Mouse (Mus musculus): ENCODE data around the gene Ebf1.

Ebf1 gene

GRCm38 (mm10) chr11:44741042-44741491 is 124.0 kb downstream of the Ebf1 start:
- no peak for DNase-seq

DNA sequence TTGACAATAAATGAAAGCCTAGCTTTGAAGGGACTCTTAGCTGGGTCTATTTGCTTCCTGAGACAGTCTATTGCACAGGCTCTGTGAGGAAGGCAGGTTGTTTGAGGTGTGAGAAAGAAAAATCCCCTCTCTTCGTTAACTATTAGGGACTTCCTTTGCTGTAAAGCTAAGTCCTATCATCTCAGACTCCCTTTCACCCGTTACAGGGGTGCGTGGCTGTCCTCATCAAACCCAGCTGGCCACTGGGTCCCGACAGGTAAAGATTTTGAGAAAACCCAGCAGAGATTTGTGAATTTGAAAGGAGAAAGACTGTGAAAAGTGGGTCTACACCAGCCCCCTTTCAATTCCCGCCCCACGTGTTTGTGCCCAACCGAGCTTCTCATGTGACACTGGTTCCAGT is 127.3 kb downstream of the Ebf1 start:
- no peak for DNase-seq

- DNase-seq = no peak
These were observed 128.8 kb downstream of the Ebf1 start for GRCm38 (mm10) chr11:44745946-44746345.

GRCm38 (mm10) chr11:44746731-44747130 is 129.6 kb downstream of the Ebf1 start:
- no peak for DNase-seq

DNA sequence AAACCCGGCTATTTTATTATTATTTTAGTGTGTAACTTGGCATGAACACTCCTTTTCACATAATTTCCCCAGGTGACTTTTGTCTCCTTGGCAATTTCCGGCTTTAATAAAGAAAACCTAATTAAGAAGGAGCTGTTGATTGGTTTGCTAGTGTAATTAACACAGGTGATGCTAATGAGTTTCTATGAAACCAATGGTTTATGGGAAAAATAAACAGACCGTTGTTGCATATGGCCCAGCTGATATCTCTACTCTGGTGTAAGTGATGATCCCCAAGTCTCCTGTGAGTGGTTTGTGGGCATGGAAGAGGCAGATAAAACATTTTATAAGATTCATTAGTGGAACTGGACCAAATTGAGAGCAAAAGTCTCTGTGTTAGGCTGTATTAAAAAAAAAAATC is 132.2 kb downstream of the Ebf1 start:
- no peak for DNase-seq

DNA sequence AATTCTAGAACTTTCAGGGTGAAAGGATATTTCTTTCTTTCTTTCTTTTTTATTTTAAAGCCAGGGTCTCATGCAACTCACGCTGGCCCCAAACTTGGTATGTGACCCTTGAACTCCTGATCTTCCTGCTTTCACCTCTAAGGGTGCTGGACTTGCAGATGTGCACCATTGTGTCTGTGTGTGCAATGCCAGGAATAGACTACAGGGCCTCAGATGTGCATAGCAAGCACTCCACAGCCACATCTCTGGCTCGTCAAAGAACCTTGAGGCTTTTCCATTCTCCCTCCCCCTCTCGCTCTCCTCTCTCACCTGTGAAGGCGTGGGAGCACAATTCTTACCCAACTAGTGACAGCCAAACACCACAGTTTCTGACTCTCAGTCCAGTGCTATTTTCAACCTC is 137.2 kb downstream of the Ebf1 start:
- DNase-seq = no peak

GRCm38 (mm10) chr11:44756321-44756720 is 139.2 kb downstream of the Ebf1 start:
- no peak for DNase-seq

DNA sequence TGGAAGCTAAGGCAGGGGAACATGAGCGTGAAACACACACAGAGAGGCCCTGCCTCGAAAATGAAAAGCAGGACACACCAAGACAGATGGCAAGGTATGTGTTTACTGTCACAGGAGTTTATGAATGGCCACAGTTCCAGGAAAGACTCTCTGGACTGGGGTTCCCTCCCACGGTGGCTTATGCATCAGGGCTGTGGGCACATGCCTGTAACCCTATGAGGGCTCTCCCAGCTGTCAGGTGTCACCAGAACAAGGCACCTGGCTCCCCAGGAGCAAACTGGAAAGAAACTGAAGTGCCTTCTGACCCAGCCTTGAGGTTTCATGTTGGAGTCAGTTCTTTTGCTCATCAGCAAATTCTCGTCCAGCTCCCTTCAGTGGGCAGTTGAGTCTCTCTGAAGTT is 141.7 kb downstream of the Ebf1 start:
- DNase-seq = no peak

GRCm38 (mm10) chr11:44761128-44761996 is 144.2 kb downstream of the Ebf1 start:
- DNase-seq = no peak

DNA sequence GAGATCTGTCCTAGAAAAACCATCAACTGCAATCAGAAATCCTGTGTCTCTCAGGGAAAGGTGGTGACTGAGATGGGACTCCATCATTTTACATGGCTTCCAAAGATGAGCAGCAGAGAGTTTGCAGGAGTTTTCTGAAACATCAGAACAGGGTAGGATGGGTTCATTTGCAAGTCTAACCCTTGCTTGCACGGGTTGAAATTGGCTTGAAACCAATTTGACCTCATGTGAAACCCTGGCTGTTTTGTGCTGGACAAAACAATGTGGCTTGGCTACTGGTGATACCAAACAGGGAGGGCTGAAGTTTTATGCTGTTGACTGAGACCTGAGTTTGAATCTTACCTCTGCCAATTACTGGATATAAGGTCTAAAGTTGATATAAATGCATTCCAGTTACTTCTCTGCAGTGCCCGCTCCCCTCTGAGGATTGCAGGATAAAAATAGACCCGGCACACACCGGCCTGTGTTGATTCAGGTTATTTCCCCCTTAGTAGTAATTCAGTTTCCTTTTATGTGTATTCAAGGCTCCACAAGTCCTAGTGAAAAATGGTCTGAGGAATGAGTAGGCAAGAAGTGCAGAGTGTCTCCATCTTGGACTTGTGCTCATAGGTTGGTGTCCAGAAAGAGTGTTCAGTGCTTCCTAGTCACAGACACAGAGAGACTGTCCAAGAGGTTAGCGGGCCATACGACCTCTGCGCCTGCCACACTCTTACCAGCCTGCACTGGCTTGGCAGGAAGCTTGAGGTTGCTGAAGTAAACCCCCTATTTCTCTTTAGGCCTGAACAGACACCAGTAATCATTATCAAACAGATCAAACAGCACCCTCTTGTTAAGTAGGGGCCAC is 147.1 kb downstream of the Ebf1 start:
- no peak for DNase-seq

- no peak for DNase-seq
These were observed 147.9 kb downstream of the Ebf1 start for GRCm38 (mm10) chr11:44764988-44765387.

- no peak for DNase-seq
These were observed 149.1 kb downstream of the Ebf1 start for GRCm38 (mm10) chr11:44766246-44766645.

GRCm38 (mm10) chr11:44767322-44767721 is 150.2 kb downstream of the Ebf1 start:
- DNase-seq = no peak

GRCm38 (mm10) chr11:44768346-44768745 is 151.2 kb downstream of the Ebf1 start:
- DNase-seq = no peak

DNA sequence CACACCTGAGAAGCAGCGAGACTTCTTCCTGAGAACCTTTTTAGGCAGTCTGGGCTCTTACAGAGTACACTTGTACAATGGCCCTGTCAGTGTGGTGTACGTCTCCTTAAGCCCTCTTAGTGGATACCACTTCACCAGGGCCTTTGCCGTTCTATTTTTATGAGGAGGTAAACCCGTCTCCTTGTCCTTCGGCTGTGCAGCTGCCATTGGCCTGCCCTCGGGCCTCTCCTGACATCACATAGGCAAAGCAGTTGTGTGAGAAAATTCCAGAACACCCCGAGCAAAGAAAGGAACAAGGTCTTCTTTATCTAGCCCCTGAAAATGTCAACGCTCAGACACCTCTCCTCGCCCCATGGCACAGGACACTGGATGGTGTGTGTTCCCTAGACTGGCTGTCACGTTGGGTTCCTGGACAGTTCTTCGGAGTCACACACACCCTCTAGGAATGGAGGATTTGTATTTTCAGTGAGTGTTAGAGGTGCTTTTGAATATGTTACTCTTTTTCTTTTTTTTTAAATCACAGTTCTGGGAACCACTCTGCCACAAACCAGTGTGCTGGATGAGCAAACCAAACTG is 154.0 kb downstream of the Ebf1 start:
- no peak for DNase-seq

GRCm38 (mm10) chr11:44774411-44774810 is 157.3 kb downstream of the Ebf1 start:
- no peak for DNase-seq

DNA sequence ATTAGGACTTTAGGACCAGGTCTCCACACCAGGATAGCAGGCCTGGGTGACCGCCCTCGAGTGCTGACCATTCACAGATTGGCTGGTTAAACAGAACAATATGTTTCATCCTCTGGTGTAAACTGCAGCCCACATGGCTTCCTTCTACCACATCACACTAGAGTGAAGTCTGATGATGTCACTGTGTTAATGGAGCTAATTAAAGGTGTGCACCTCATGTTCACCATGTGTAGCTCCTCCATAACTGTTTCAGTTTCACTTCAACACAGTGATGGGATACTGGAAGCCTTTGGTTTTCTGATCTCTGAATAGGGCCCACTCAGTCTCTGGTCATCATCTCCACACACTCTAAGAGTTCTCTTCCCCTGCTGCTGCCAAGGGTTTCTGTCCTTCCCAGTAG is 158.4 kb downstream of the Ebf1 start:
- no peak for DNase-seq

- no peak for DNase-seq
These were observed 159.4 kb downstream of the Ebf1 start for GRCm38 (mm10) chr11:44776556-44776955.

DNA sequence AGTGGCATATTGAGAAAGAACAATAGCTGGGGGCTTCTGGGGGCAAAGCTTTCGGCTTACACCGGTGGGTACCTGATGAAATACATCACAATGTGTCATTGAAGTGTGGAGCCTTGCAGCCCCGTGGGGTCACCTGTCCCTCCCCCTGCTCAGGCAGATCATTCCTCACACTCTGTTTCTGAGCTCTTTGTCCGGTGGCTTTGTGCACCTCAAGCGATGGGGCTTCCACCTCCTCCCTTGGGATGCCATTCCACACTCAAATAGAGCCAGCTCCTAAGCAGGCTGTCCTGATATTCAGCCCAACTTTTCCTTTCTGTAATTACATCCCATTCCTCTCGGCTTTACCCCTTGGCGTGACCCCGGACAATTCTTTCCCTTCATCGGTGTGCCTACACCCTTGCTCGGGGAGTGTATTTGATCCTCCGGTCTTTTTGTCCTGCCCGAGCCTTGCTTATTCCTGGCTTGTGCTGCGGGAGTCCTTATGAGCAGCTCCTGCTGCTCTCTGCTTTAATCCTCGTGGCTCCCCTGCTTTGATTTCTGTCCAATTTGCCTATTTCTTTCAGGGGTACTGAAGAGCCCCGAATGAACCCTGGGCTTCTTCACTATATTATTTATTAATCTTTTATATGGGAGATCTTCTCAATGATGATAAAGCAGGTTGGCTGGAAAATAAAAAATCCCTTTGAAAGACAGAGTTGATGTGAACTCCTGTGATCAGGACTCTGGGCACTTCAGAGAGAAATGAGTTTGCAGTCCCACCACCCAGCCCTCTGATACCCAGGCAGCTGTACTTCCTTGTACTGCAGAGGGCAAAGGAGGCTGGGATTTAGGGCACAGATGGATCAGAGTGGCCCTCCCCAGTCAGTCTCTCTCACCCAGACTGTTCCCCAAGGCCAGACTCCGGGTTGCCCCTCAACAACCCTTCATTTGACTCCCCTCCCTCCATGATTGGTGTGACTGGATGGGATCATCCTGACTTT is 160.5 kb downstream of the Ebf1 start:
- no peak for DNase-seq

DNA sequence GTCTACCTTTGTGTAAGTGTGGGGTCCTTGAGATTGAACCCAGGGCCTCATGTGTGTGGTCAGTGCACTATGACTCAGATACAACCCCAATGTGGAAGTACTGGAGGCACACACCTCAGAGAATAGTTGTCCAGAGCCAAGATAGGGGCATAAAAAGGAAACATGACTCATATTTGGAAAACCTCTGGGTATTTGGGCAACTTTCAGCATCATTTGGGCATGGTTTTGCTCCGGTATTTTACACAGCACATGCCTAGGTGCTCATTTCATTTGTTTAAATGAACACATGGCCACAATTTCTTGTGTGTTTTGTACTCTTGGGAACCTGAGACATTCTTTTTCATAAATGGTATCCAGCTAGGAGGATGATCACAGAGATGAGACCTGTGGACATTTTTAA is 161.9 kb downstream of the Ebf1 start:
- no peak for DNase-seq

- no peak for DNase-seq
These were observed 167.3 kb downstream of the Ebf1 start for GRCm38 (mm10) chr11:44784255-44785029.
